Mouse (Mus musculus): ENCODE results near the gene Glp2r. TPM values are rescaled to one million over a fixed set of nuclear protein-coding genes. Genes with fewer than 3 reads are reported as not detected.
A peak's percentile ranks its signal among the peaks of the same experiment; 100 is the strongest.

Gene Glp2r
- polyA plus RNA-seq, 1 experiment from 2014 or later = not detected

- no peaks in the 10 kb centered on the region for H3K27me3 ChIP-seq (ENCODE audit: control insufficient read depth, insufficient read depth, low read length)
- no peak overlapping the region for H3K4me2 ChIP-seq (ENCODE audit: low read depth, low read length)
- H3K36me3 ChIP-seq (replicated peaks; ENCODE audit: control insufficient read depth, insufficient read depth, low read depth, low read length) = no peaks in the 10 kb centered on the region
- no peaks in the 10 kb centered on the region for H3K9me3 ChIP-seq (replicated peaks; ENCODE audit: control insufficient read depth, low read length)
- H3K27ac ChIP-seq (replicated peaks; ENCODE audit: low read depth, low read length) = no peak overlapping the region
- DNase-seq (ENCODE audit: low spot score) (no peak), ATAC-seq (replicated peaks; ENCODE audit: insufficient number of reproducible peaks, low FRiP score, low TSS enrichment, low read depth) (no peak)
- H3K4me1 ChIP-seq (ENCODE audit: control insufficient read depth, insufficient read depth, low read length) = no peaks in the 10 kb centered on the region
- H3K4me3 ChIP-seq (ENCODE audit: low read depth, low read length) = no peak overlapping the region
- no peak overlapping the region for H3K9ac ChIP-seq (replicated peaks; ENCODE audit: low read length)
Measured at GRCm38 (mm10) chr11:67800130-67800723, 29.3 kb upstream of the Glp2r start.

GRCm38 (mm10) chr11:67797931-67798330 lies 27.0 kb upstream of the Glp2r start, which contains the start of gene Dhrs7c:
Gene Dhrs7c (plus strand): TSS chr11:67798187.
- no peaks in the 10 kb centered on the region for H3K9me3 ChIP-seq (replicated peaks; ENCODE audit: control insufficient read depth, low read length)
- no peak within 1 kb of the TSS for H3K9ac ChIP-seq (replicated peaks; ENCODE audit: low read length)
- H3K4me2 ChIP-seq (ENCODE audit: low read depth, low read length) = no peak within 1 kb of the TSS
- ATAC-seq (replicated peaks; ENCODE audit: insufficient number of reproducible peaks, low FRiP score, low TSS enrichment, low read depth) (no peak), DNase-seq (ENCODE audit: low spot score) (no peak)
- 71% methylated on average over 7 of the region's 7 CpGs for WGBS
- no peaks in the 10 kb centered on the region for H3K36me3 ChIP-seq (replicated peaks; ENCODE audit: control insufficient read depth, insufficient read depth, low read depth, low read length)
- H3K27ac ChIP-seq (replicated peaks; ENCODE audit: low read depth, low read length) = no peak within 1 kb of the TSS
- H3K4me3 ChIP-seq (ENCODE audit: low read depth, low read length) = no peak within 1 kb of the TSS
- no peaks in the 10 kb centered on the region for H3K4me1 ChIP-seq (ENCODE audit: control insufficient read depth, insufficient read depth, low read length)
- no peaks in the 10 kb centered on the region for H3K27me3 ChIP-seq (ENCODE audit: control insufficient read depth, insufficient read depth, low read length)

GRCm38 (mm10) chr11:67790182-67790581 lies 19.2 kb upstream of the Glp2r start:
- WGBS = 80% methylated on average over 11 of the region's 11 CpGs

GRCm38 (mm10) chr11:67774379-67774778 lies 3.4 kb upstream of the Glp2r start, which contains the start of gene Gsg1l2:
Gene Gsg1l2 (plus strand): TSS chr11:67774608.
- Histone ChIP-seq H3K27me3 (ENCODE audit: control insufficient read depth, insufficient read depth, low read length) (no peaks in the 10 kb centered on the region), H3K9me3 (replicated peaks; ENCODE audit: control insufficient read depth, low read length) (no peaks in the 10 kb centered on the region), H3K4me2 (ENCODE audit: low read depth, low read length) (no peak within 1 kb of the TSS), H3K27ac (replicated peaks; ENCODE audit: low read depth, low read length) (no peak within 1 kb of the TSS), H3K4me1 (ENCODE audit: control insufficient read depth, insufficient read depth, low read length) (no peaks in the 10 kb centered on the region), H3K9ac (replicated peaks; ENCODE audit: low read length) (no peak within 1 kb of the TSS), H3K4me3 (ENCODE audit: low read depth, low read length) (no peak within 1 kb of the TSS), H3K36me3 (replicated peaks; ENCODE audit: control insufficient read depth, insufficient read depth, low read depth, low read length) (no peaks in the 10 kb centered on the region)
- 81% methylated on average over 12 of the region's 12 CpGs for WGBS
- DNase-seq (ENCODE audit: low spot score) = no peak
- ATAC-seq (replicated peaks; ENCODE audit: insufficient number of reproducible peaks, low FRiP score, low TSS enrichment, low read depth) = no peak

More at GRCm38 (mm10) chr11:67790182-67790581, 19.2 kb upstream of the Glp2r start:
- ATAC-seq (replicated peaks; ENCODE audit: insufficient number of reproducible peaks, low FRiP score, low TSS enrichment, low read depth) (no peak), DNase-seq (ENCODE audit: low spot score) (no peak)
- Histone ChIP-seq H3K4me2 (ENCODE audit: low read depth, low read length) (no peak overlapping the region), H3K4me3 (ENCODE audit: low read depth, low read length) (no peak overlapping the region), H3K9ac (replicated peaks; ENCODE audit: low read length) (no peak overlapping the region), H3K4me1 (ENCODE audit: control insufficient read depth, insufficient read depth, low read length) (no peaks in the 10 kb centered on the region), H3K36me3 (replicated peaks; ENCODE audit: control insufficient read depth, insufficient read depth, low read depth, low read length) (no peaks in the 10 kb centered on the region), H3K27me3 (ENCODE audit: control insufficient read depth, insufficient read depth, low read length) (no peaks in the 10 kb centered on the region), H3K27ac (replicated peaks; ENCODE audit: low read depth, low read length) (no peak overlapping the region), H3K9me3 (replicated peaks; ENCODE audit: control insufficient read depth, low read length) (no peaks in the 10 kb centered on the region)

GRCm38 (mm10) chr11:67772577-67772976 lies 1.6 kb upstream of the Glp2r start:
- Histone ChIP-seq H3K36me3 (replicated peaks; ENCODE audit: control insufficient read depth, insufficient read depth, low read depth, low read length) (no peaks in the 10 kb centered on the region), H3K4me3 (ENCODE audit: low read depth, low read length) (no peak overlapping the region), H3K27ac (replicated peaks; ENCODE audit: low read depth, low read length) (no peak overlapping the region), H3K27me3 (ENCODE audit: control insufficient read depth, insufficient read depth, low read length) (no peaks in the 10 kb centered on the region), H3K4me2 (ENCODE audit: low read depth, low read length) (no peak overlapping the region), H3K9me3 (replicated peaks; ENCODE audit: control insufficient read depth, low read length) (no peaks in the 10 kb centered on the region), H3K4me1 (ENCODE audit: control insufficient read depth, insufficient read depth, low read length) (no peaks in the 10 kb centered on the region), H3K9ac (replicated peaks; ENCODE audit: low read length) (no peak overlapping the region)
- 22% methylated on average over 8 of the region's 8 CpGs for WGBS
- no peak for ATAC-seq (replicated peaks; ENCODE audit: insufficient number of reproducible peaks, low FRiP score, low TSS enrichment, low read depth)
- peak; percentile 73 for DNase-seq (ENCODE audit: low spot score)

GRCm38 (mm10) chr11:67771691-67772090 lies 738 bp upstream of the Glp2r start:
- Histone ChIP-seq H3K27me3 (ENCODE audit: control insufficient read depth, insufficient read depth, low read length) (no peaks in the 10 kb centered on the region), H3K4me1 (ENCODE audit: control insufficient read depth, insufficient read depth, low read length) (no peaks in the 10 kb centered on the region), H3K4me3 (ENCODE audit: low read depth, low read length) (no peak overlapping the region), H3K27ac (replicated peaks; ENCODE audit: low read depth, low read length) (no peak overlapping the region), H3K9ac (replicated peaks; ENCODE audit: low read length) (no peak overlapping the region), H3K36me3 (replicated peaks; ENCODE audit: control insufficient read depth, insufficient read depth, low read depth, low read length) (no peaks in the 10 kb centered on the region), H3K4me2 (ENCODE audit: low read depth, low read length) (no peak overlapping the region), H3K9me3 (replicated peaks; ENCODE audit: control insufficient read depth, low read length) (no peaks in the 10 kb centered on the region)
- DNase-seq (ENCODE audit: low spot score) = no peak
- ATAC-seq (replicated peaks; ENCODE audit: insufficient number of reproducible peaks, low FRiP score, low TSS enrichment, low read depth) = no peak
- WGBS = 77% methylated on average over 2 of the region's 2 CpGs

- no peaks in the 10 kb centered on the region for H3K27me3 ChIP-seq (ENCODE audit: control insufficient read depth, insufficient read depth, low read length)
Measured at GRCm38 (mm10) chr11:67757373-67758167, 13.4 kb downstream of the Glp2r start.

GRCm38 (mm10) chr11:67756287-67756686 lies 14.7 kb downstream of the Glp2r start:
- Histone ChIP-seq H3K9ac (replicated peaks; ENCODE audit: low read length) (no peak overlapping the region), H3K4me3 (ENCODE audit: low read depth, low read length) (no peak overlapping the region), H3K9me3 (replicated peaks; ENCODE audit: control insufficient read depth, low read length) (no peaks in the 10 kb centered on the region), H3K36me3 (replicated peaks; ENCODE audit: control insufficient read depth, insufficient read depth, low read depth, low read length) (no peaks in the 10 kb centered on the region), H3K4me2 (ENCODE audit: low read depth, low read length) (no peak overlapping the region), H3K27ac (replicated peaks; ENCODE audit: low read depth, low read length) (no peak overlapping the region), H3K4me1 (ENCODE audit: control insufficient read depth, insufficient read depth, low read length) (no peaks in the 10 kb centered on the region), H3K27me3 (ENCODE audit: control insufficient read depth, insufficient read depth, low read length) (no peaks in the 10 kb centered on the region)
- DNase-seq (ENCODE audit: low spot score) (no peak), ATAC-seq (replicated peaks; ENCODE audit: insufficient number of reproducible peaks, low FRiP score, low TSS enrichment, low read depth) (no peak)
- 94% methylated on average over 1 of the region's 1 CpGs for WGBS

More at GRCm38 (mm10) chr11:67757373-67758167, 13.4 kb downstream of the Glp2r start:
- no peak overlapping the region for H3K27ac ChIP-seq (replicated peaks; ENCODE audit: low read depth, low read length)
- no peak overlapping the region for H3K4me3 ChIP-seq (ENCODE audit: low read depth, low read length)
- ATAC-seq (replicated peaks; ENCODE audit: insufficient number of reproducible peaks, low FRiP score, low TSS enrichment, low read depth) (no peak), DNase-seq (ENCODE audit: low spot score) (no peak)
- H3K9ac ChIP-seq (replicated peaks; ENCODE audit: low read length) = no peak overlapping the region
- H3K4me1 ChIP-seq (ENCODE audit: control insufficient read depth, insufficient read depth, low read length) = no peaks in the 10 kb centered on the region
- H3K36me3 ChIP-seq (replicated peaks; ENCODE audit: control insufficient read depth, insufficient read depth, low read depth, low read length) = no peaks in the 10 kb centered on the region
- no peaks in the 10 kb centered on the region for H3K9me3 ChIP-seq (replicated peaks; ENCODE audit: control insufficient read depth, low read length)
- 73% methylated on average over 15 of the region's 15 CpGs for WGBS
- no peak overlapping the region for H3K4me2 ChIP-seq (ENCODE audit: low read depth, low read length)

All from embryonic facial prominence, embryonic 11.5 days (tissue).